Mouse (Mus musculus): ENCODE data around the gene Asb10. TPM values are rescaled to one million over a fixed set of nuclear protein-coding genes. Genes with fewer than 3 reads are reported as not detected.

Asb10 gene
- polyA plus RNA-seq, 1 experiment = 1.6 TPM

DNA sequence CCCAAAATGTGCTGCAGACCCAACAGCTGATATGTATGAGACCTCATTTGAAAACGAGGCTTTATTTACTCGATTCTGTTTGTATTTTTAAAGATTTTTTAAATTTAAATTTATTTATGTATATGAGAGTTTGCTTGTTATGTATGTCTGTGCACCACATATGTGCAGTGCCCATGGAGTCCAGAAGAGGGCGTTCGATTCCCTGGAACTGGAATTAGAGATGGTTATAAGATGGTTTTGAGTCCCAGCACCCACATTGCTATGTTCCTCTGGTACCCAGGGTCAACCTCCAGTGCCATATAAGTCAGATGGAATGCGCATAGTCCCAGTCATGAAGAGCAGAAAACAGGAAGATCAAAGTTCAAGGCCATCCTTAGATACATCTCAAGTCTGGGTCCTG lies 6.5 kb downstream of the Asb10 start:
- no peak overlapping the region for H3K4me3 ChIP-seq (ENCODE audit: insufficient read depth, low read depth, low read length)
- WGBS = 54% methylated on average over 5 of the region's 5 CpGs
- H3K27ac ChIP-seq (ENCODE audit: insufficient read depth, low read depth, low read length) = no peak overlapping the region
- no peak for DNase-seq
- H3K36me3 ChIP-seq (ENCODE audit: control insufficient read depth, insufficient read depth, low read length) = no peaks in the 10 kb centered on the region
- no peaks in the 10 kb centered on the region for H3K27me3 ChIP-seq (replicated peaks; ENCODE audit: control insufficient read depth, insufficient read depth, low read length)
- H3K4me1 ChIP-seq (ENCODE audit: control insufficient read depth, insufficient read depth, low read length) = no peaks in the 10 kb centered on the region
- TF ChIP-seq CTCF (conservative IDR thresholded peaks at IDR 0.05; ENCODE audit: insufficient read depth, insufficient read length, low read depth, low read length) (peak; percentile 23; the same call in 1 of the 2 replicates), POLR2A (IDR thresholded peaks at IDR 0.05; ENCODE audit: low read depth, low read length) (no peak)

- Histone ChIP-seq H3K4me1 (ENCODE audit: control insufficient read depth, insufficient read depth, low read length) (no peaks in the 10 kb centered on the region), H3K36me3 (ENCODE audit: control insufficient read depth, insufficient read depth, low read length) (no peaks in the 10 kb centered on the region), H3K27me3 (replicated peaks; ENCODE audit: control insufficient read depth, insufficient read depth, low read length) (no peaks in the 10 kb centered on the region), H3K27ac (ENCODE audit: insufficient read depth, low read depth, low read length) (no peak overlapping the region), H3K4me3 (ENCODE audit: insufficient read depth, low read depth, low read length) (no peak overlapping the region)
- WGBS = 74% methylated on average over 11 of the region's 11 CpGs
- DNase-seq = no peak
- no peak for TF ChIP-seq CTCF (conservative IDR thresholded peaks at IDR 0.05; ENCODE audit: insufficient read depth, insufficient read length, low read depth, low read length)
- no peak for TF ChIP-seq POLR2A (IDR thresholded peaks at IDR 0.05; ENCODE audit: low read depth, low read length)
Observed at GRCm38 (mm10) chr5:24533391-24533790, 7.4 kb downstream of the Asb10 start.

GRCm38 (mm10) chr5:24530042-24530689 lies 10.6 kb downstream of the Asb10 start:
- Histone ChIP-seq H3K4me3 (ENCODE audit: insufficient read depth, low read depth, low read length) (no peak overlapping the region), H3K27me3 (replicated peaks; ENCODE audit: control insufficient read depth, insufficient read depth, low read length) (peaks cover 4% of the 10 kb centered on the region), H3K4me1 (ENCODE audit: control insufficient read depth, insufficient read depth, low read length) (no peaks in the 10 kb centered on the region), H3K27ac (ENCODE audit: insufficient read depth, low read depth, low read length) (no peak overlapping the region), H3K36me3 (ENCODE audit: control insufficient read depth, insufficient read depth, low read length) (no peaks in the 10 kb centered on the region)
- DNase-seq = peak; percentile 93
- WGBS = 8% methylated on average over 24 of the region's 24 CpGs
- no peak for TF ChIP-seq POLR2A (IDR thresholded peaks at IDR 0.05; ENCODE audit: low read depth, low read length)
- peak; percentile 100 for TF ChIP-seq CTCF (conservative IDR thresholded peaks at IDR 0.05; ENCODE audit: insufficient read depth, insufficient read length, low read depth, low read length)

GRCm38 (mm10) chr5:24527780-24528179 lies 13.0 kb downstream of the Asb10 start:
- H3K36me3 ChIP-seq (ENCODE audit: control insufficient read depth, insufficient read depth, low read length) = no peaks in the 10 kb centered on the region
- no peak for TF ChIP-seq CTCF (conservative IDR thresholded peaks at IDR 0.05; ENCODE audit: insufficient read depth, insufficient read length, low read depth, low read length)
- no peak for TF ChIP-seq POLR2A (IDR thresholded peaks at IDR 0.05; ENCODE audit: low read depth, low read length)
- WGBS = 17% methylated on average over 6 of the region's 6 CpGs

DNA sequence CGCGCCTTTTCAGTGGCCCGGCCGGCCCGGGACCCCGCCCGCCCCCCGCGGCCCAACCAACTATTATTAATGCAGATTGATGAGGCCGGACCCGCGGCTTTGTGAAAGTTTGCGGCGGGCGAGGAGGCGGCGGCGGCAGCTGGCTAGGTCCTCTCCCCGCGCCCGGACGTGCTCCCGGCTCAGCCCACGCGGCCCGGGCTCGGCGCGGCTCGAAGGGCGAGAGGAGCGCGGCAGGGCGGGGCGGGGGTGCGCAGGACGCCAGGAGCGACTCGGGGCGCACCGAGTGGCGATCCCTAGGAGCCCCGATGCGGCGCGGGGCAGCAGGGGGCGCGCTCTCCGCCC lies 13.9 kb downstream of the Asb10 start, which contains the start of gene Gbx1:
Gene Gbx1, minus strand, starts transcription at position 314 of the 342 bp plus-strand sequence.
- Histone ChIP-seq H3K27ac (ENCODE audit: insufficient read depth, low read depth, low read length) (no peak within 1 kb of the TSS), H3K4me1 (ENCODE audit: control insufficient read depth, insufficient read depth, low read length) (no peaks in the 10 kb centered on the region), H3K36me3 (ENCODE audit: control insufficient read depth, insufficient read depth, low read length) (no peaks in the 10 kb centered on the region), H3K27me3 (replicated peaks; ENCODE audit: control insufficient read depth, insufficient read depth, low read length) (peaks cover 4% of the 10 kb centered on the region), H3K4me3 (ENCODE audit: insufficient read depth, low read depth, low read length) (peak within 1 kb of the TSS; percentile 9)
- DNase-seq = no peak
- WGBS = 2% methylated on average over 48 of the region's 49 CpGs
- TF ChIP-seq POLR2A (IDR thresholded peaks at IDR 0.05; ENCODE audit: low read depth, low read length) (no peak), CTCF (conservative IDR thresholded peaks at IDR 0.05; ENCODE audit: insufficient read depth, insufficient read length, low read depth, low read length) (no peak)

More at GRCm38 (mm10) chr5:24527780-24528179, 13.0 kb downstream of the Asb10 start:
- no peaks in the 10 kb centered on the region for H3K4me1 ChIP-seq (ENCODE audit: control insufficient read depth, insufficient read depth, low read length)
- peaks cover 4% of the 10 kb centered on the region for H3K27me3 ChIP-seq (replicated peaks; ENCODE audit: control insufficient read depth, insufficient read depth, low read length)
- H3K27ac ChIP-seq (ENCODE audit: insufficient read depth, low read depth, low read length) = no peak overlapping the region
- DNase-seq = no peak
- H3K4me3 ChIP-seq (ENCODE audit: insufficient read depth, low read depth, low read length) = no peak overlapping the region

DNA sequence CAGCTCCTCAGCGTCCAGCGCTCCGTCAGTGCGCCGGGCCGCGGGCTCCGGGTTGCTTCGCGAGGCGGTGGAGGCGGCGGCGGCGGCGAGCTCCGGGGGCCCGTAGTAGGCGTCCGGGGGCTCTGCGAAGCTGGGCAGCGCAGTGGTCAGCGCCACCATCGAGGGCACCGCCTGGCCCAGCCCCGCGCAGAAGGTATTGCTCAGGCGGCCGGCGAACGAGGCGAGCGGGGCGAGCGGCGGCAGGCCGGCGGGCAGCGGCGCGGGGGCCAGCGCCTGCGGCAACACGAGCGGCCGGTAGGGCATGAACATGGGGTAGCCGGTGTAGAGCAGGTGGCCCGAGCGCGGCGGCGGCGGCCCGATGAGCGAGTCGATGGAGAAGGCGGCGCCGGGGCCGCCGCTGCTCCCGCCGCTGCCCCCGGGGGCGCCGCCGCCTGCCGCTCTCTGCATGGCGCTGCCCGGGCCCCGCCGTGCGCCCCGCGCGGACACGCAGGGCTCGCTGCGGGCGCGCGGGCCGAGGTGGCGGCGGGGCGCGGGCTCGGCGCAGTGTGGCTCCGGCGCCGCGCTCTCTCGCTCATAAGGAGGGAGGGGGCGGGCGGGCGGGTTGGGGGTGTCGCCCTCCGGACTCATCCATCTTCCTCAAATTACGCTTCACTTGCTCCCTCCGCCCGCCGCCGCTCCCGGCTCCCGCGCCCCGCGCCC lies 14.4 kb downstream of the Asb10 start:
- Histone ChIP-seq H3K27ac (ENCODE audit: insufficient read depth, low read depth, low read length) (no peak overlapping the region), H3K36me3 (ENCODE audit: control insufficient read depth, insufficient read depth, low read length) (no peaks in the 10 kb centered on the region), H3K4me1 (ENCODE audit: control insufficient read depth, insufficient read depth, low read length) (no peaks in the 10 kb centered on the region), H3K27me3 (replicated peaks; ENCODE audit: control insufficient read depth, insufficient read depth, low read length) (peaks cover 4% of the 10 kb centered on the region), H3K4me3 (ENCODE audit: insufficient read depth, low read depth, low read length) (peak overlapping the region; percentile 9; the same call in 1 of the 2 replicates)
- no peak for DNase-seq
- TF ChIP-seq CTCF (conservative IDR thresholded peaks at IDR 0.05; ENCODE audit: insufficient read depth, insufficient read length, low read depth, low read length) = no peak
- TF ChIP-seq POLR2A (IDR thresholded peaks at IDR 0.05; ENCODE audit: low read depth, low read length) = no peak
- 1% methylated on average over 83 of the region's 109 CpGs for WGBS

Measured in kidney, adult 2 months (tissue).